Mouse (Mus musculus): ENCODE measurements around the gene Rusc2. TPM values are rescaled to one million over a fixed set of nuclear protein-coding genes. Genes with fewer than 3 reads are reported as not detected.

Rusc2 gene
- polyA plus RNA-seq (2015; fragmentation: Nextera tagmentation; extraction: Ambion mirVana), result 85.4 and 89.0 TPM in 2 replicates

- WGBS, result under 1% methylated on average over 45 of the region's 63 CpGs
- H3K36me3 ChIP-seq (ENCODE audit: control insufficient read depth, insufficient read depth, low read length), result no peaks in the 10 kb centered on the region
Measured at GRCm38 (mm10) chr4:43381408-43382154, at the start of gene Rusc2. Rusc2 (plus strand) TSS chr4:43381979.

GRCm38 (mm10) chr4:43334771-43335170 is 47.0 kb upstream of the Rusc2 start:
- no peaks in the 10 kb centered on the region for H3K4me1 ChIP-seq (ENCODE audit: control insufficient read depth, insufficient read depth, low read length)
- no peak overlapping the region for H3K27ac ChIP-seq (ENCODE audit: low read length)
- no peaks in the 10 kb centered on the region for H3K27me3 ChIP-seq (ENCODE audit: control insufficient read depth, insufficient read depth, low read depth, low read length)
- H3K36me3 ChIP-seq (ENCODE audit: control insufficient read depth, insufficient read depth, low read length), result no peaks in the 10 kb centered on the region
- ATAC-seq, result no peak
- 37% methylated on average over 2 of the region's 2 CpGs for WGBS
- no peak overlapping the region for H3K4me3 ChIP-seq (ENCODE audit: low read depth, low read length)
- H3K4me2 ChIP-seq (ENCODE audit: low read length), result no peak overlapping the region
- H3K9me3 ChIP-seq (replicated peaks; ENCODE audit: control insufficient read depth, low read length, poor library complexity, severe bottlenecking), result peaks cover 4% of the 10 kb centered on the region; the same call in 1 of the 2 replicates
- H3K9ac ChIP-seq (ENCODE audit: low read depth, low read length), result no peak overlapping the region

More at GRCm38 (mm10) chr4:43381408-43382154, at the start of gene Rusc2:
- Histone ChIP-seq H3K27ac (ENCODE audit: low read length) (peak within 1 kb of the TSS; percentile 88), H3K9ac (ENCODE audit: low read depth, low read length) (peak within 1 kb of the TSS; percentile 84), H3K4me2 (ENCODE audit: low read length) (peak within 1 kb of the TSS; percentile 91), H3K9me3 (replicated peaks; ENCODE audit: control insufficient read depth, low read length, poor library complexity, severe bottlenecking) (no peaks in the 10 kb centered on the region), H3K4me1 (ENCODE audit: control insufficient read depth, insufficient read depth, low read length) (peaks cover 30% of the 10 kb centered on the region), H3K27me3 (ENCODE audit: control insufficient read depth, insufficient read depth, low read depth, low read length) (no peaks in the 10 kb centered on the region), H3K4me3 (ENCODE audit: low read depth, low read length) (peak within 1 kb of the TSS; percentile 77)
- ATAC-seq, result peak; percentile 96

- Histone ChIP-seq H3K4me2 (ENCODE audit: low read length) (no peak overlapping the region), H3K9me3 (replicated peaks; ENCODE audit: control insufficient read depth, low read length, poor library complexity, severe bottlenecking) (peaks cover 4% of the 10 kb centered on the region; the same call in 1 of the 2 replicates), H3K27me3 (ENCODE audit: control insufficient read depth, insufficient read depth, low read depth, low read length) (no peaks in the 10 kb centered on the region), H3K27ac (ENCODE audit: low read length) (no peak overlapping the region), H3K4me3 (ENCODE audit: low read depth, low read length) (no peak overlapping the region), H3K36me3 (ENCODE audit: control insufficient read depth, insufficient read depth, low read length) (no peaks in the 10 kb centered on the region), H3K4me1 (ENCODE audit: control insufficient read depth, insufficient read depth, low read length) (no peaks in the 10 kb centered on the region), H3K9ac (ENCODE audit: low read depth, low read length) (no peak overlapping the region)
- no peak for ATAC-seq
Measured at GRCm38 (mm10) chr4:43336176-43336575, 45.6 kb upstream of the Rusc2 start.

GRCm38 (mm10) chr4:43340096-43340804 is 41.5 kb upstream of the Rusc2 start:
- 80% methylated on average over 4 of the region's 4 CpGs for WGBS
- Histone ChIP-seq H3K4me1 (ENCODE audit: control insufficient read depth, insufficient read depth, low read length) (no peaks in the 10 kb centered on the region), H3K4me3 (ENCODE audit: low read depth, low read length) (no peak overlapping the region), H3K9me3 (replicated peaks; ENCODE audit: control insufficient read depth, low read length, poor library complexity, severe bottlenecking) (peaks cover 4% of the 10 kb centered on the region; the same call in 1 of the 2 replicates), H3K36me3 (ENCODE audit: control insufficient read depth, insufficient read depth, low read length) (no peaks in the 10 kb centered on the region), H3K27me3 (ENCODE audit: control insufficient read depth, insufficient read depth, low read depth, low read length) (no peaks in the 10 kb centered on the region), H3K4me2 (ENCODE audit: low read length) (no peak overlapping the region), H3K27ac (ENCODE audit: low read length) (no peak overlapping the region), H3K9ac (ENCODE audit: low read depth, low read length) (no peak overlapping the region)
- ATAC-seq, result no peak

- Histone ChIP-seq H3K4me3 (ENCODE audit: low read depth, low read length) (no peak overlapping the region), H3K36me3 (ENCODE audit: control insufficient read depth, insufficient read depth, low read length) (no peaks in the 10 kb centered on the region), H3K4me1 (ENCODE audit: control insufficient read depth, insufficient read depth, low read length) (no peaks in the 10 kb centered on the region), H3K27me3 (ENCODE audit: control insufficient read depth, insufficient read depth, low read depth, low read length) (no peaks in the 10 kb centered on the region), H3K9ac (ENCODE audit: low read depth, low read length) (no peak overlapping the region), H3K27ac (ENCODE audit: low read length) (no peak overlapping the region), H3K4me2 (ENCODE audit: low read length) (no peak overlapping the region), H3K9me3 (replicated peaks; ENCODE audit: control insufficient read depth, low read length, poor library complexity, severe bottlenecking) (peaks cover 2% of the 10 kb centered on the region; the same call in 1 of the 2 replicates)
- 32% methylated on average over 7 of the region's 7 CpGs for WGBS
- no peak for ATAC-seq
Measured at GRCm38 (mm10) chr4:43341276-43341891, 40.4 kb upstream of the Rusc2 start.

GRCm38 (mm10) chr4:43342443-43342842 is 39.3 kb upstream of the Rusc2 start:
- no peak for ATAC-seq
- Histone ChIP-seq H3K9me3 (replicated peaks; ENCODE audit: control insufficient read depth, low read length, poor library complexity, severe bottlenecking) (no peaks in the 10 kb centered on the region), H3K4me3 (ENCODE audit: low read depth, low read length) (no peak overlapping the region), H3K36me3 (ENCODE audit: control insufficient read depth, insufficient read depth, low read length) (no peaks in the 10 kb centered on the region), H3K9ac (ENCODE audit: low read depth, low read length) (no peak overlapping the region), H3K4me2 (ENCODE audit: low read length) (no peak overlapping the region), H3K4me1 (ENCODE audit: control insufficient read depth, insufficient read depth, low read length) (no peaks in the 10 kb centered on the region), H3K27ac (ENCODE audit: low read length) (no peak overlapping the region), H3K27me3 (ENCODE audit: control insufficient read depth, insufficient read depth, low read depth, low read length) (no peaks in the 10 kb centered on the region)
- WGBS, result 92% methylated on average over 10 of the region's 10 CpGs

- H3K4me3 ChIP-seq (ENCODE audit: low read depth, low read length), result no peak overlapping the region
- no peaks in the 10 kb centered on the region for H3K27me3 ChIP-seq (ENCODE audit: control insufficient read depth, insufficient read depth, low read depth, low read length)
- ATAC-seq, result no peak
- no peaks in the 10 kb centered on the region for H3K4me1 ChIP-seq (ENCODE audit: control insufficient read depth, insufficient read depth, low read length)
- no peaks in the 10 kb centered on the region for H3K36me3 ChIP-seq (ENCODE audit: control insufficient read depth, insufficient read depth, low read length)
- no peak overlapping the region for H3K27ac ChIP-seq (ENCODE audit: low read length)
- no peaks in the 10 kb centered on the region for H3K9me3 ChIP-seq (replicated peaks; ENCODE audit: control insufficient read depth, low read length, poor library complexity, severe bottlenecking)
- H3K4me2 ChIP-seq (ENCODE audit: low read length), result no peak overlapping the region
- 83% methylated on average over 2 of the region's 2 CpGs for WGBS
- H3K9ac ChIP-seq (ENCODE audit: low read depth, low read length), result no peak overlapping the region
Measured at GRCm38 (mm10) chr4:43344932-43345331, 36.8 kb upstream of the Rusc2 start.

- Histone ChIP-seq H3K9me3 (replicated peaks; ENCODE audit: control insufficient read depth, low read length, poor library complexity, severe bottlenecking) (no peaks in the 10 kb centered on the region), H3K9ac (ENCODE audit: low read depth, low read length) (no peak overlapping the region), H3K36me3 (ENCODE audit: control insufficient read depth, insufficient read depth, low read length) (no peaks in the 10 kb centered on the region), H3K4me2 (ENCODE audit: low read length) (no peak overlapping the region), H3K4me1 (ENCODE audit: control insufficient read depth, insufficient read depth, low read length) (no peaks in the 10 kb centered on the region), H3K4me3 (ENCODE audit: low read depth, low read length) (no peak overlapping the region), H3K27ac (ENCODE audit: low read length) (no peak overlapping the region), H3K27me3 (ENCODE audit: control insufficient read depth, insufficient read depth, low read depth, low read length) (no peaks in the 10 kb centered on the region)
- 89% methylated on average over 5 of the region's 5 CpGs for WGBS
- ATAC-seq, result no peak
Measured at GRCm38 (mm10) chr4:43349206-43349605, 32.6 kb upstream of the Rusc2 start.
